ENCODE assay signal across 12 mouse cellular contexts in genomic region chr17:80345277-80345676, GRCm38 (mm10). TPM values are rescaled to one million over a fixed set of nuclear protein-coding genes. Genes with fewer than 3 reads are reported as not detected.
A peak's percentile ranks its signal among the peaks of the same experiment; 100 is the strongest.
DNase-seq lines count a peak whose midpoint lies in the region; ATAC-seq and TF ChIP-seq lines count a peak whose summit lies in the region.
"Had no signal": no experiment of that assay in that cellular context is flagged by ENCODE, and none has a peak within 500 bp of the region (broad histone marks: within the 10 kb centered on the region; RNA-seq: fewer than 3 reads in every experiment).

No protein-coding gene starts in this region.

- no peaks in the 10 kb centered on the region for H3K27me3 ChIP-seq in hindbrain, postnatal 0 days (ENCODE audit: insufficient read depth, low read length)
- 0 out of 2 replicates have a peak, but pooled peaks cover 3% of the 10 kb centered on the region for H3K27me3 ChIP-seq in hindbrain, embryonic 13.5 days
- no peaks in the 10 kb centered on the region for H3K27me3 ChIP-seq in testis, adult 2 months (ENCODE audit: control insufficient read depth, insufficient read depth, low read length)
- no peaks in the 10 kb centered on the region for H3K27me3 ChIP-seq in stomach, postnatal 0 days (ENCODE audit: control insufficient read depth, insufficient read depth, low read length)
- no peaks in the 10 kb centered on the region for H3K27me3 ChIP-seq in intestine, embryonic 15.5 days (replicated peaks)
- H3K27me3 ChIP-seq: limb, embryonic 15.5 days had no signal

- peak; percentile 39 for DNase-seq in hindbrain, postnatal 0 days (ENCODE audit: low spot score)
- no peak for DNase-seq in testis, postnatal 10 days (ENCODE audit: low spot score)
- DNase-seq in embryo, embryonic 10.5 days (ENCODE audit: low spot score), result peak; percentile 34
- no peak for DNase-seq in stomach, postnatal 0 days (ENCODE audit: low spot score)
- DNase-seq in layer of hippocampus, adult 18-20 months (ENCODE audit: low spot score in 2 of 2), result no peak
- DNase-seq: cerebellum, adult 9-11 months; kidney, adult 18-20 months had no signal

- 76% methylated on average over 4 of the region's 4 CpGs for WGBS in hindbrain, postnatal 0 days
- WGBS in hindbrain, embryonic 13.5 days, result 78% methylated on average over 4 of the region's 4 CpGs
- WGBS in stomach, postnatal 0 days, result 73% methylated on average over 4 of the region's 4 CpGs
- 78% methylated on average over 4 of the region's 4 CpGs for WGBS in intestine, embryonic 15.5 days

- TF ChIP-seq EP300 in stomach, postnatal 0 days (optimal IDR thresholded peaks at IDR 0.05), result no peak

- TF ChIP-seq CTCF in hindbrain, postnatal 0 days (IDR thresholded peaks at IDR 0.05; ENCODE audit: low read depth), result peak; percentile 60
- peak; percentile 29; the same call in 1 of the 2 replicates for TF ChIP-seq CTCF in testis, adult 2 months (IDR thresholded peaks at IDR 0.05; ENCODE audit: control insufficient read depth, insufficient read depth, insufficient replicate concordance, low read depth, low read length)
- peak; percentile 63 for TF ChIP-seq CTCF in stomach, postnatal 0 days (IDR thresholded peaks at IDR 0.05; ENCODE audit: low read depth)

- H3K9ac ChIP-seq in hindbrain, postnatal 0 days (replicated peaks; ENCODE audit: low read length), result no peak overlapping the region
- no peak overlapping the region for H3K9ac ChIP-seq in hindbrain, embryonic 13.5 days
- H3K9ac ChIP-seq in stomach, postnatal 0 days (ENCODE audit: low read length), result no peak overlapping the region
- no peak overlapping the region for H3K9ac ChIP-seq in intestine, embryonic 15.5 days
- H3K9ac ChIP-seq: limb, embryonic 15.5 days had no signal

- no peak overlapping the region for H3K4me3 ChIP-seq in hindbrain, postnatal 0 days (ENCODE audit: low read length)
- H3K4me3 ChIP-seq in hindbrain, embryonic 13.5 days, result no peak overlapping the region
- no peak overlapping the region for H3K4me3 ChIP-seq in testis, adult 2 months (ENCODE audit: control insufficient read depth, low read depth, low read length)
- no peak overlapping the region for H3K4me3 ChIP-seq in stomach, postnatal 0 days (ENCODE audit: low read depth, low read length)
- H3K4me3 ChIP-seq in intestine, embryonic 15.5 days (replicated peaks), result no peak overlapping the region
- H3K4me3 ChIP-seq: limb, embryonic 15.5 days had no signal

- TF ChIP-seq POLR2A in testis, adult 2 months (IDR thresholded peaks at IDR 0.05; ENCODE audit: control insufficient read depth, low read depth, low read length), result no peak

- no peak overlapping the region for H3K27ac ChIP-seq in hindbrain, postnatal 0 days
- H3K27ac ChIP-seq in hindbrain, embryonic 13.5 days, result no peak overlapping the region
- no peak overlapping the region for H3K27ac ChIP-seq in testis, adult 2 months (ENCODE audit: control insufficient read depth, insufficient read depth, low read depth, low read length)
- no peak overlapping the region for H3K27ac ChIP-seq in stomach, postnatal 0 days (replicated peaks)
- H3K27ac ChIP-seq in intestine, embryonic 15.5 days, result no peak overlapping the region
- H3K27ac ChIP-seq: limb, embryonic 15.5 days had no signal

- H3K4me2 ChIP-seq in hindbrain, postnatal 0 days (ENCODE audit: low read depth, low read length), result no peak overlapping the region
- no peak overlapping the region for H3K4me2 ChIP-seq in hindbrain, embryonic 13.5 days
- H3K4me2 ChIP-seq in stomach, postnatal 0 days (replicated peaks; ENCODE audit: low read depth), result no peak overlapping the region
- no peak overlapping the region for H3K4me2 ChIP-seq in intestine, embryonic 15.5 days (replicated peaks)
- H3K4me2 ChIP-seq: limb, embryonic 15.5 days had no signal

- no peaks in the 10 kb centered on the region for H3K36me3 ChIP-seq in hindbrain, postnatal 0 days (ENCODE audit: insufficient read depth, low read length)
- no peaks in the 10 kb centered on the region for H3K36me3 ChIP-seq in hindbrain, embryonic 13.5 days
- H3K36me3 ChIP-seq in testis, adult 2 months (ENCODE audit: control insufficient read depth, insufficient read depth, low read length), result no peaks in the 10 kb centered on the region
- no peaks in the 10 kb centered on the region for H3K36me3 ChIP-seq in stomach, postnatal 0 days (ENCODE audit: control insufficient read depth, insufficient read depth, low read length)
- no peaks in the 10 kb centered on the region for H3K36me3 ChIP-seq in intestine, embryonic 15.5 days
- H3K36me3 ChIP-seq: limb, embryonic 15.5 days had no signal

- H3K9me3 ChIP-seq in hindbrain, postnatal 0 days (ENCODE audit: low read length), result no peaks in the 10 kb centered on the region
- H3K9me3 ChIP-seq in hindbrain, embryonic 13.5 days, result no peaks in the 10 kb centered on the region
- H3K9me3 ChIP-seq in stomach, postnatal 0 days (ENCODE audit: control insufficient read depth, low read length), result no peaks in the 10 kb centered on the region
- no peaks in the 10 kb centered on the region for H3K9me3 ChIP-seq in intestine, embryonic 15.5 days
- H3K9me3 ChIP-seq: limb, embryonic 15.5 days had no signal

- no peaks in the 10 kb centered on the region for H3K4me1 ChIP-seq in hindbrain, postnatal 0 days (ENCODE audit: insufficient read depth, low read length)
- H3K4me1 ChIP-seq in hindbrain, embryonic 13.5 days (replicated peaks), result no peaks in the 10 kb centered on the region; the same call in 1 of the 2 replicates
- H3K4me1 ChIP-seq in testis, adult 2 months (ENCODE audit: control insufficient read depth, insufficient read depth, low read length), result peaks cover 8% of the 10 kb centered on the region
- H3K4me1 ChIP-seq in stomach, postnatal 0 days (replicated peaks; ENCODE audit: control insufficient read depth, insufficient read depth), result no peaks in the 10 kb centered on the region
- H3K4me1 ChIP-seq in intestine, embryonic 15.5 days (replicated peaks), result no peaks in the 10 kb centered on the region
- H3K4me1 ChIP-seq: limb, embryonic 15.5 days had no signal

- ATAC-seq in hindbrain, postnatal 0 days, result no peak
- ATAC-seq in hindbrain, embryonic 13.5 days (ENCODE audit: low FRiP score), result no peak
- no peak for ATAC-seq in stomach, postnatal 0 days (ENCODE audit: low FRiP score, low TSS enrichment)
- no peak for ATAC-seq in intestine, embryonic 15.5 days

RNA-seq across cellular contexts. Expression of gene Gm10190, which starts 28.1 kb away (rescaled TPM):
- not detected in 2 replicates for total RNA-seq in hindbrain, postnatal 0 days (2014; rRNA removed)
- polyA plus RNA-seq in hindbrain, postnatal 0 days (2015; fragmentation: Nextera tagmentation; extraction: Ambion mirVana), result 3.4 and 4.7 TPM in 2 replicates
- polyA plus RNA-seq in hindbrain, embryonic 13.5 days (2015; fragmentation: Nextera tagmentation; extraction: Ambion mirVana), result 2.3 and 3.4 TPM in 2 replicates
- 5.0 and 6.1 TPM in 2 replicates for polyA plus RNA-seq in testis, adult 2 months (2012; rRNA removed)
- 0.83 and 1.7 TPM in 2 replicates for polyA plus RNA-seq in stomach, postnatal 0 days (2015; fragmentation: Nextera tagmentation; extraction: Ambion mirVana)
- 1 to 10 TPM; 1.7 to 1.8 TPM for total RNA-seq in layer of hippocampus, adult 18-20 months (2021)
- 0.92 and 1.4 TPM in 2 replicates for polyA plus RNA-seq in intestine, embryonic 15.5 days (2015; fragmentation: Nextera tagmentation; extraction: Ambion mirVana)
- total RNA-seq: gastrocnemius, adult 18-20 months had no signal

RNA-seq across cellular contexts. Expression of gene Arhgef33, which starts 38.1 kb away (rescaled TPM):
- total RNA-seq in hindbrain, postnatal 0 days (2014; rRNA removed), result 28.4 and 38.2 TPM in 2 replicates
- polyA plus RNA-seq in hindbrain, postnatal 0 days (2015; fragmentation: Nextera tagmentation; extraction: Ambion mirVana), result 9.0 and 11.1 TPM in 2 replicates
- polyA plus RNA-seq in hindbrain, embryonic 13.5 days (2015; fragmentation: Nextera tagmentation; extraction: Ambion mirVana), result 1.2 and 1.5 TPM in 2 replicates
- 19.8 and 22.6 TPM in 2 replicates for polyA plus RNA-seq in testis, adult 2 months (2012; rRNA removed)
- 1.4 TPM in 2 replicates for polyA plus RNA-seq in stomach, postnatal 0 days (2015; fragmentation: Nextera tagmentation; extraction: Ambion mirVana)
- 1 to 10 TPM; 2.4 to 2.9 TPM for total RNA-seq in layer of hippocampus, adult 18-20 months (2021)
- 0.73 and 0.83 TPM in 2 replicates for polyA plus RNA-seq in intestine, embryonic 15.5 days (2015; fragmentation: Nextera tagmentation; extraction: Ambion mirVana)
- total RNA-seq: gastrocnemius, adult 18-20 months had no signal

RNA-seq across cellular contexts. Expression of gene Dhx57, which starts 55.0 kb away (rescaled TPM):
- 51.2 and 54.3 TPM in 2 replicates for total RNA-seq in hindbrain, postnatal 0 days (2014; rRNA removed)
- 30.0 and 31.5 TPM in 2 replicates for polyA plus RNA-seq in hindbrain, postnatal 0 days (2015; fragmentation: Nextera tagmentation; extraction: Ambion mirVana)
- polyA plus RNA-seq in hindbrain, embryonic 13.5 days (2015; fragmentation: Nextera tagmentation; extraction: Ambion mirVana), result 44.4 and 45.3 TPM in 2 replicates
- polyA plus RNA-seq in testis, adult 2 months (2012; rRNA removed), result 5.0 and 5.3 TPM in 2 replicates
- polyA plus RNA-seq in stomach, postnatal 0 days (2015; fragmentation: Nextera tagmentation; extraction: Ambion mirVana), result 3.9 TPM in 2 replicates
- total RNA-seq in layer of hippocampus, adult 18-20 months (2021), result 10 to 100 TPM; 34.4 to 34.7 TPM
- 12.9 and 13.4 TPM in 2 replicates for polyA plus RNA-seq in intestine, embryonic 15.5 days (2015; fragmentation: Nextera tagmentation; extraction: Ambion mirVana)

RNA-seq across cellular contexts. Expression of gene Morn2, which starts 55.3 kb away (rescaled TPM):
- total RNA-seq in hindbrain, postnatal 0 days (2014; rRNA removed), result 13.4 and 17.1 TPM in 2 replicates
- 54.5 and 56.3 TPM in 2 replicates for polyA plus RNA-seq in hindbrain, postnatal 0 days (2015; fragmentation: Nextera tagmentation; extraction: Ambion mirVana)
- 53.2 and 55.3 TPM in 2 replicates for polyA plus RNA-seq in hindbrain, embryonic 13.5 days (2015; fragmentation: Nextera tagmentation; extraction: Ambion mirVana)
- 365 and 391 TPM in 2 replicates for polyA plus RNA-seq in testis, adult 2 months (2012; rRNA removed)
- polyA plus RNA-seq in stomach, postnatal 0 days (2015; fragmentation: Nextera tagmentation; extraction: Ambion mirVana), result 9.4 and 10.3 TPM in 2 replicates
- 10 to 100 TPM; 16.0 to 18.3 TPM for total RNA-seq in layer of hippocampus, adult 18-20 months (2021)
- polyA plus RNA-seq in intestine, embryonic 15.5 days (2015; fragmentation: Nextera tagmentation; extraction: Ambion mirVana), result 22.4 and 25.4 TPM in 2 replicates

Comparison
In these comparisons a context has a peak if more than half of its experiments do, and no peak if none do; other contexts are left out.
1. DNase-seq: peak in hindbrain, postnatal 0 days (single experiment) and embryo, embryonic 10.5 days (single experiment); none in testis, postnatal 10 days (single experiment), stomach, postnatal 0 days (single experiment) and layer of hippocampus, adult 18-20 months (0 of 2).
2. Peak in every context shown above with its lines, with median percentiles within 50 percentile points of each other: CTCF ChIP-seq.